Mouse (Mus musculus): ENCODE measurements around the gene Grasp.

DNA sequence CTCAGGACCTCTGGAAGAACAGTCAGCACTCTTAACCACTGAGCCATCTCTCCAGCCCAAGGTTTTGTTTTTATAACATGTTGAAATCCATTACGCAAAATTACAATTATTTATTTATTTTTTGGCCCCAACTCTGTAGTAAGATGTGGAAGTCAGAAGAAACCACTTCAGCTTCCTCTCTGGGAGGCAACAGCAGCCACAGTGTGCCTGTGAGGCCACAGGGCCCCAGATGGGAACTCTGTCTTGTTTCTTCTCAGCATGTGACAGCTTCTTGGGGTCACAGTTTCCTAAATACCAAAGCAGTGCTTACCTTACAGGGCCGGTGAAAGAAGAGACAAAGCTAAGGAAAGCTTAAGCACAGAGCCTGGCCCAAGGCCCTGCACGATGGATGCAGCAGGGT lies 20.0 kb downstream of the Grasp start:
- TF ChIP-seq TAL1 (IDR thresholded peaks at IDR 0.05; ENCODE audit: low read length) (no peak), GATA1 (IDR thresholded peaks at IDR 0.05; ENCODE audit: low read length) (no peak)

Data from erythroblast, embryonic 14.5 days (primary cell).